Mouse (Mus musculus): ENCODE measurements around the gene Taok3. TPM values are rescaled to one million over a fixed set of nuclear protein-coding genes. Genes with fewer than 3 reads are reported as not detected.

Taok3 gene
- polyA plus RNA-seq, 1 experiment: 6.0 TPM

DNA sequence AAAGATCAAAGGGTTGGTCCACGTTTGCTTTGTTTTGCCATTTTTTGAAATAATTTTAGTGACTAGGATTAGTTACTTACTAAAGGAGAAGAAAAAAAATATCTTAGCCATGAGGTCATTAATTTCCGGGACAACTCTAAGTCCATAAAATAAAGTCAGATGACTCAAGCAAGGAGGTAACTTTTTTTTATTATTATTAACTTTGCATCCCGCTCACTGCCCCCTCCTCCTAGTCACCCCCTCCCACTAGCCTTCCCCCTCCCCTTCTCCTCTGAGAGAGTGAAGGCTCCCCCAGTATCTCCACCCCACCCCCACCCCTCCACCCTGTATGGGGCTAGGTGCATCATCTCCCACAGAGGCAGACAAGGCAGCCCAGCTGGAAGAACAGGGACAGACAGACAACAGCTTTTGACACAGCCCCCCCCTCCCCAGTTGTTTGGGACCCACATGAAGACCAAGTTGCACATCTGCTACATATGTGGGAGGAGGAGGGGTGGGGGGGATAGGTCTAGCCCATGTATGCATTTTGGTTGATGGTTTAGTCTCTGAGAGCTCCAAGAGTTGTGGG, 15.0 kb downstream of the Taok3 start:
- Histone ChIP-seq H3K4me1 (ENCODE audit: control insufficient read depth, insufficient read depth, low read length) (peaks cover 2% of the 10 kb centered on the region; the same call in 1 of the 2 replicates), H3K36me3 (ENCODE audit: control insufficient read depth, insufficient read depth, low read length) (no peaks in the 10 kb centered on the region), H3K27me3 (ENCODE audit: control insufficient read depth, insufficient read depth, low read length) (no peaks in the 10 kb centered on the region), H3K27ac (ENCODE audit: control insufficient read depth, insufficient read depth, low read depth, low read length) (no peak overlapping the region), H3K4me3 (ENCODE audit: control insufficient read depth, low read depth, low read length) (no peak overlapping the region)
- TF ChIP-seq CTCF (IDR thresholded peaks at IDR 0.05; ENCODE audit: control insufficient read depth, insufficient read depth, insufficient replicate concordance, low read depth, low read length): no peak
- no peak for TF ChIP-seq POLR2A (IDR thresholded peaks at IDR 0.05; ENCODE audit: control insufficient read depth, low read depth, low read length)

DNA sequence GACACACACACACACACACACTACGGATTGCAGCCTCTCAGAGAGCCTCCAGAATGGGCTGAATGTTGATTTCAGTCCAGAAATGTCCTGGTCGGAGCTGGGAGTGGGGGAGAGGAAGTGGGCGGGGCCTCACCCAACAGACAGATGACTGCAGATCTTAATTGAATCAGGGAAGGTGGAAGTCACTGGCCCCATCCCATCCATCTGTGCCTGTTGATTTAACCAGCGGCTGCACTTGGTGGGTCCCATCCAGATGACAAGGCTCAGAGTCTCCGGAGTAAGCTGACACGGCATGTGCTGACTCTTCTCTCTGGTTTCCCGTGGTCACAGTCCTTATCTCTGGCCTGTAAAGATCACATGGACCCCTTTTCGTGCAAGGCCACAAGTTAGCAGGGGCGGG, 15.9 kb downstream of the Taok3 start:
- no peak overlapping the region for H3K4me3 ChIP-seq (ENCODE audit: control insufficient read depth, low read depth, low read length)
- no peaks in the 10 kb centered on the region for H3K27me3 ChIP-seq (ENCODE audit: control insufficient read depth, insufficient read depth, low read length)
- no peak for TF ChIP-seq POLR2A (IDR thresholded peaks at IDR 0.05; ENCODE audit: control insufficient read depth, low read depth, low read length)
- TF ChIP-seq CTCF (IDR thresholded peaks at IDR 0.05; ENCODE audit: control insufficient read depth, insufficient read depth, insufficient replicate concordance, low read depth, low read length): no peak
- H3K27ac ChIP-seq (ENCODE audit: control insufficient read depth, insufficient read depth, low read depth, low read length): no peak overlapping the region
- H3K36me3 ChIP-seq (ENCODE audit: control insufficient read depth, insufficient read depth, low read length): no peaks in the 10 kb centered on the region
- H3K4me1 ChIP-seq (ENCODE audit: control insufficient read depth, insufficient read depth, low read length): peaks cover 2% of the 10 kb centered on the region; the same call in 1 of the 2 replicates

GRCm38 (mm10) chr5:117136570-117136969, 16.6 kb downstream of the Taok3 start:
- Histone ChIP-seq H3K4me3 (ENCODE audit: control insufficient read depth, low read depth, low read length) (no peak overlapping the region), H3K27me3 (ENCODE audit: control insufficient read depth, insufficient read depth, low read length) (no peaks in the 10 kb centered on the region), H3K36me3 (ENCODE audit: control insufficient read depth, insufficient read depth, low read length) (no peaks in the 10 kb centered on the region), H3K4me1 (ENCODE audit: control insufficient read depth, insufficient read depth, low read length) (peaks cover 2% of the 10 kb centered on the region; the same call in 1 of the 2 replicates), H3K27ac (ENCODE audit: control insufficient read depth, insufficient read depth, low read depth, low read length) (no peak overlapping the region)
- TF ChIP-seq CTCF (IDR thresholded peaks at IDR 0.05; ENCODE audit: control insufficient read depth, insufficient read depth, insufficient replicate concordance, low read depth, low read length) (no peak), POLR2A (IDR thresholded peaks at IDR 0.05; ENCODE audit: control insufficient read depth, low read depth, low read length) (no peak)

DNA sequence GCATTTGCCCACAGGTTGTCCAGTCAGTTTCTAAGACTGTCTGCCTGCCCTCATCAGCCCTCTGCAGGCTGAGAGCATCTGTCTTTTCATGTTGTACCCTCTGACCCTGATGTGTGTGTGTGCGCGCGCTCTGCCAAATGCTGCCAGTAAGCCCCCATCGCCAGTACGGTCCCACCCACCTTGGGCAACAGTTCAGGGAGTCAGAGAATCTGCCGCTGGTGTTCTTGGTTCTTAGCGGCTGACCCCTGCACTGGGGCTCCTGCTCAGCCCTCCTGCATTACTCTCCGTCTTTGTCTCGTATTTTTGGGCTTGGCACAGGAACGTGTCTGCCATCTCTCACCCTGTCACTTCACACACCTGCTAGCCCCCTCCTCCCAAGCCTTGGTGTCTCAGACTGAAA, 17.1 kb downstream of the Taok3 start:
- no peak for TF ChIP-seq POLR2A (IDR thresholded peaks at IDR 0.05; ENCODE audit: control insufficient read depth, low read depth, low read length)
- no peak for TF ChIP-seq CTCF (IDR thresholded peaks at IDR 0.05; ENCODE audit: control insufficient read depth, insufficient read depth, insufficient replicate concordance, low read depth, low read length)
- H3K27ac ChIP-seq (ENCODE audit: control insufficient read depth, insufficient read depth, low read depth, low read length): no peak overlapping the region
- H3K4me1 ChIP-seq (ENCODE audit: control insufficient read depth, insufficient read depth, low read length): peaks cover 2% of the 10 kb centered on the region; the same call in 1 of the 2 replicates

DNA sequence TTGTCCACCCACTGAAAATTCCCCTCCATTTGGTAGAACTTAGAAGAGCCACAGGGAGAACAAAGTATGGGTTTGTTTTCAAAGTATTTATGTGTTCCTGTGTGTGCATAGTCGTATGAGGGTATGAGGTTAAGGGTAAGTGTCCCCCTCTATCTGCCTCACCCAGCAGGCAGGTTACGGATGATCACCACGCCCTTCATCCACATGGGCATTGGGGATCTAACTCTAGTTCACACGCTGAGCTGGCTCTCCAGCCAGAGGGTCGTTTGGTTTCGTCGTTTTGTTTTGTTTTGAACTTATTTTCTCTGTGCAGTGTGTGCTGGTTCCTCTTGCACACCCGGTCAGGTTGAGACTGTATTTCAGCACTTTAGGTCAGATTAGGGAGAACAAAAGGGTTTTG, 17.7 kb downstream of the Taok3 start:
- Histone ChIP-seq H3K27me3 (ENCODE audit: control insufficient read depth, insufficient read depth, low read length) (no peaks in the 10 kb centered on the region), H3K36me3 (ENCODE audit: control insufficient read depth, insufficient read depth, low read length) (no peaks in the 10 kb centered on the region), H3K27ac (ENCODE audit: control insufficient read depth, insufficient read depth, low read depth, low read length) (no peak overlapping the region), H3K4me3 (ENCODE audit: control insufficient read depth, low read depth, low read length) (no peak overlapping the region), H3K4me1 (ENCODE audit: control insufficient read depth, insufficient read depth, low read length) (peaks cover 2% of the 10 kb centered on the region; the same call in 1 of the 2 replicates)
- no peak for TF ChIP-seq CTCF (IDR thresholded peaks at IDR 0.05; ENCODE audit: control insufficient read depth, insufficient read depth, insufficient replicate concordance, low read depth, low read length)
- no peak for TF ChIP-seq POLR2A (IDR thresholded peaks at IDR 0.05; ENCODE audit: control insufficient read depth, low read depth, low read length)

More for the DNA sequence above, 17.1 kb downstream of the Taok3 start:
- H3K36me3 ChIP-seq (ENCODE audit: control insufficient read depth, insufficient read depth, low read length): no peaks in the 10 kb centered on the region
- no peaks in the 10 kb centered on the region for H3K27me3 ChIP-seq (ENCODE audit: control insufficient read depth, insufficient read depth, low read length)
- H3K4me3 ChIP-seq (ENCODE audit: control insufficient read depth, low read depth, low read length): no peak overlapping the region

DNA sequence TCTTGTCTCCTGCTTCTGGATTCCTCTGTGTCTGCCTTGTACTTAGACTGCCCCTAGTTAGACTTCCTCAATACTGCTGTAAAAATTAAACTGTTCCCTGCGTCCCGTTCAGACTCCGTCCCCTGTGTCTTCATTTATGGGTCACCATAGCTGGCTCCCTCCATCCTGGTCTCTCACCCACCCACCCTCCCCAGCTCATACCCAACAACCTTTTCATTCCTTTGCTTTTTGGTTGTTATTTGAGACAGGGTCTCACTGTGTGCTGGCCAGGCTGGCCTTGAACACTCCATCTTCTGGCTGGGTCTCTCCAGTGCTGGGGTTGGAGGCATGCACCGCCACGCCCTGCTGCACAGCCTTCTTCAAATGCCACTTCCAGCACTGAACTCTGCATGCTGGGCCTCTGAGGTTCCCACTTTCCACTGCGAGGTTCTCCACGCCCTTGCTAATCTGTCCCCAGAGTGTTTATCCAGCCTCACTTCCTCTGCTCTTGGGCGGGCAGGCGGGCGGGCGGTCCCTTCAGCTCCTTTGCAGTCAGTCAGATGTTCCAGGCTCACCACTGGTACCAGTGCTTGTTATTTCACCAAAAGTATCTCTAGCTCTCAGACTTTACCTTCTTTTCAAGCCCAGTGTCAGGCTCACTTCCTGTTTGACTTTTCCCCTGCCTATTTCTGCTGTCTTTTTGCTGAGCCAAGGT, 18.5 kb downstream of the Taok3 start:
- TF ChIP-seq POLR2A (IDR thresholded peaks at IDR 0.05; ENCODE audit: control insufficient read depth, low read depth, low read length) (no peak), CTCF (IDR thresholded peaks at IDR 0.05; ENCODE audit: control insufficient read depth, insufficient read depth, insufficient replicate concordance, low read depth, low read length) (no peak)
- H3K4me1 ChIP-seq (ENCODE audit: control insufficient read depth, insufficient read depth, low read length): peaks cover 2% of the 10 kb centered on the region; the same call in 1 of the 2 replicates
- no peak overlapping the region for H3K4me3 ChIP-seq (ENCODE audit: control insufficient read depth, low read depth, low read length)
- H3K27ac ChIP-seq (ENCODE audit: control insufficient read depth, insufficient read depth, low read depth, low read length): no peak overlapping the region
- H3K36me3 ChIP-seq (ENCODE audit: control insufficient read depth, insufficient read depth, low read length): no peaks in the 10 kb centered on the region
- no peaks in the 10 kb centered on the region for H3K27me3 ChIP-seq (ENCODE audit: control insufficient read depth, insufficient read depth, low read length)

DNA sequence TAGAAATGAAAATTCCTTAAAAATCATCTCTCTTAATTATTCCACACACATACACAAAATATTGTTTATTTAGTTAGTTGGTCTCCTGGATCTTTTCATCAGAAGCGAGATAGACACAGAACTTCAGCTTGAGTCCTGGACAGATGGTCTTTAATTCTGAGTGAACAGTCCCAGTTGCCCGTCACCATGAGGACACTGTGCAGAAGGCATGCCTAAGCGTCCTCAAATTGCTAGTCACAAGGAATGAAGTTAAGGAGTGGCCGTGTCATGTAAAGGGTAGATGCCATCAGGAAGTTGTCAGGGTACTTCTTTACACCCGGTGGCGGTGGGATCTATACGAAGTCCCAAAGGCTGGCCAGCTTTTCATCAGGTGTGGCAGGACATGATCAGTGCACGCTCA, 19.9 kb downstream of the Taok3 start:
- Histone ChIP-seq H3K27ac (ENCODE audit: control insufficient read depth, insufficient read depth, low read depth, low read length) (no peak overlapping the region), H3K27me3 (ENCODE audit: control insufficient read depth, insufficient read depth, low read length) (no peaks in the 10 kb centered on the region), H3K4me3 (ENCODE audit: control insufficient read depth, low read depth, low read length) (no peak overlapping the region), H3K36me3 (ENCODE audit: control insufficient read depth, insufficient read depth, low read length) (no peaks in the 10 kb centered on the region), H3K4me1 (ENCODE audit: control insufficient read depth, insufficient read depth, low read length) (peaks cover 2% of the 10 kb centered on the region; the same call in 1 of the 2 replicates)
- TF ChIP-seq CTCF (IDR thresholded peaks at IDR 0.05; ENCODE audit: control insufficient read depth, insufficient read depth, insufficient replicate concordance, low read depth, low read length) (no peak), POLR2A (IDR thresholded peaks at IDR 0.05; ENCODE audit: control insufficient read depth, low read depth, low read length) (no peak)
